Mouse (Mus musculus) limb, embryonic 14.5 days (tissue): Measurements from ENCODE around the gene Acsf2. TPM values are rescaled to one million over a fixed set of nuclear protein-coding genes. Genes with fewer than 3 reads are reported as not detected.

ENCODE experiments used
- ATAC-seq: fragments of 200-750 bp; cut with Nextera tagmentation; 2 replicates; pipeline ENCODE4 v1.8.0; 2017; ENCODE audit warnings: low read depth, moderate number of reproducible peaks, moderate TSS enrichment; ENCODE audit not compliant: low FRiP score
- DNase-seq: peaks from one replicate; pipeline ENCODE4 v3.0.0-alpha.2; 2015; ENCODE audit warnings: low spot score
- H3K27ac ChIP-seq: fragments of 300-500 bp; sonication (generic); replicated peaks from 2 replicates; pipeline ENCODE4 v1.5.1; 2014; ENCODE audit warnings: low read depth, mild to moderate bottlenecking, low read length, moderate library complexity, mixed read lengths
- H3K27me3 ChIP-seq: fragments of 300-500 bp; sonication (generic); 2 replicates; pipeline ENCODE4 v1.6.1; 2014; ENCODE audit warnings: low read length, mixed read lengths; ENCODE audit not compliant: control insufficient read depth, insufficient read depth
- H3K36me3 ChIP-seq: fragments of 300-500 bp; sonication (generic); 2 replicates; pipeline ENCODE4 v1.6.1; 2014; ENCODE audit warnings: mild to moderate bottlenecking, low read length, moderate library complexity, mixed read lengths; ENCODE audit not compliant: control insufficient read depth, insufficient read depth
- H3K4me1 ChIP-seq: fragments of 300-500 bp; sonication (generic); 2 replicates; pipeline ENCODE4 v1.6.1; 2014; ENCODE audit warnings: antibody characterized with exemption, low read length, mixed read lengths; ENCODE audit not compliant: control insufficient read depth, insufficient read depth
- H3K4me2 ChIP-seq: fragments of 300-500 bp; sonication (generic); replicated peaks from 2 replicates; pipeline ENCODE4 v1.6.1; 2014; ENCODE audit warnings: low read depth, mild to moderate bottlenecking, low read length, moderate library complexity; ENCODE audit not compliant: severe bottlenecking
- H3K4me3 ChIP-seq: fragments of 300-500 bp; sonication (generic); replicated peaks from 2 replicates; pipeline ENCODE4 v1.5.1; 2014; ENCODE audit warnings: low read length
- H3K9ac ChIP-seq: fragments of 300-500 bp; sonication (generic); 2 replicates; pipeline ENCODE4 v1.6.1; 2014; ENCODE audit warnings: mild to moderate bottlenecking, low read depth, low read length, moderate library complexity; ENCODE audit not compliant: severe bottlenecking
- H3K9me3 ChIP-seq: fragments of 300-500 bp; sonication (generic); 2 replicates; pipeline ENCODE4 v1.6.1; 2016; ENCODE audit warnings: low read length; ENCODE audit not compliant: control insufficient read depth
- POLR2A ChIP-seq: fragments of 200-500 bp; IDR thresholded peaks from 2 replicates; pipeline ENCODE4 v1.8.0; 2012; ENCODE audit warnings: inconsistent platforms, mild to moderate bottlenecking, moderate library complexity, borderline replicate concordance; ENCODE audit not compliant: insufficient read depth, insufficient read length; ENCODE audit errors: extremely low read depth
- WGBS: fragments of 180-500 bp; shearing (Covaris S2); extraction: QIAGEN DNeasy Blood & Tissue Kit; methylation state at CpG from one replicate; pipeline ENCODE4 v1.1.7; 2014; 5-methylcytosine and 5-hydroxymethylcytosine counted together
- polyA plus RNA-seq, 2 experiments: library from polyadenylated mRNA; depleted of rRNA in 1 of 2; stranded (reverse) in 1 of 2; unstranded in 1 of 2; fragments of >200 nt; fragmentation: Nextera tagmentation in 1 of 2; extraction: Ambion mirVana in 1 of 2; gene quantifications; 2 replicates each; pipeline versions ENCODE4 v1.2.1 to v1.2.3; 2012 to 2014

The Acsf2 gene
- polyA plus RNA-seq, 2 experiments: 9.5 to 36.3 TPM

DNA sequence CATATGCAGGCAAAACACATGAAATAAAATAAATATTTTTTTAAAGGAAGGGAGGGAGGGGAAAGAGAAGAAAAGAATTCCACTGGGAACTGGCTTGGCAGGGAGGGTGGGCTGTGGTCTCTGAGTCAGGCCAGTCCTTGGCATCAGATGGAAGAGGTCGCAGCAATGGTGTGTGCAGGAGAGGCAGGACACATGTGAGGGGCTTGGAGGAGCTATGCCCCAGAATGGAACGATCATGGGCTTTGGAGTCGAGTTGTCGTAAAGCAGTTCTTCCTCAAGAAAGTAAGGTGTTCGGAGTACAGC lies 51.3 kb downstream of the Acsf2 start:
- no peaks in the 10 kb centered on the region for H3K9me3 ChIP-seq
- 74% methylated on average over 5 of the region's 5 CpGs for WGBS
- TF ChIP-seq POLR2A: no peak
- no peak for DNase-seq
- H3K4me1 ChIP-seq: peaks cover 12% of the 10 kb centered on the region
- no peak for ATAC-seq
- no peak overlapping the region for H3K4me3 ChIP-seq
- no peaks in the 10 kb centered on the region for H3K36me3 ChIP-seq
- H3K4me2 ChIP-seq: no peak overlapping the region
- no peaks in the 10 kb centered on the region for H3K27me3 ChIP-seq
- H3K9ac ChIP-seq: no peak overlapping the region
- peak overlapping the region; percentile 33; the same call in 1 of the 2 replicates for H3K27ac ChIP-seq

DNA sequence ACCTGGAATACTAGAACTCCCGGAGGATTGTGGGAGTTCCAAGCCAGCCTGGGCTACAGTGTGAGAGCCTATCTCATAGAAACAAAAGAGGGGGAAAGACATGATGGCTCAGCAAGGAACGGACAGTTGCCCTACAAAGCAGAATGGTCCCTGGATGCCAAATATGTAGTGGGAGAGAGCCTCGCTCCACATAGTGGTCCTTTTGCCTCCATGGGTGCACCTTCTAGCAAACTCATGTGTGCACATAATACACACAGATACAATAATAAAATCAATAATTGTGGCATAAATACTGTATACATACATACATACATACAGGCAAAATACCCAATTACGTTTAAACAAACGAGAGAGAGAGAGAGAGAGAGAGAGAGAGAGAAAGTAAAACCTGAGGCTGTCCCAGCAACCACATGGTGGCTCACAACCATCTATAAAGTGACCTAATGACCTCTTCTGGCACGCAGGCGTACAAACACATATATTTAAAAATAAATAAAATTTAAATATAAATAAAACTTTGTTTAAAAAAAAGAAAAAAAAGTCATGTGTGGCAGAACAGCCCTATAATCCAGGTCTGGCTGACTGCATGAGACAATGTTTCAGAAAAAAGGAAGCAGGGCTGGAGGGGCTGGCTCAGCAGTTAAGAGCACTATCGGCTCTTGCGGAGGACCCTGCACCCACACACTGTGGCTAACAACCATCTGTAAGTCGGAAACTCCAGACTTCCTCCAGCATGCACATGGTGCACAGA lies 51.8 kb downstream of the Acsf2 start:
- no peak for TF ChIP-seq POLR2A
- 64% methylated on average over 10 of the region's 10 CpGs for WGBS
- Histone ChIP-seq H3K36me3 (no peaks in the 10 kb centered on the region), H3K9me3 (no peaks in the 10 kb centered on the region), H3K9ac (no peak overlapping the region), H3K4me1 (peaks cover 12% of the 10 kb centered on the region), H3K27ac (0 out of 2 replicates have a peak overlapping the region, but pooled peaks have one; percentile 10), H3K27me3 (no peaks in the 10 kb centered on the region), H3K4me3 (no peak overlapping the region), H3K4me2 (0 out of 2 replicates have a peak overlapping the region, but pooled peaks have one; percentile 78)
- ATAC-seq (no peak), DNase-seq (no peak)

DNA sequence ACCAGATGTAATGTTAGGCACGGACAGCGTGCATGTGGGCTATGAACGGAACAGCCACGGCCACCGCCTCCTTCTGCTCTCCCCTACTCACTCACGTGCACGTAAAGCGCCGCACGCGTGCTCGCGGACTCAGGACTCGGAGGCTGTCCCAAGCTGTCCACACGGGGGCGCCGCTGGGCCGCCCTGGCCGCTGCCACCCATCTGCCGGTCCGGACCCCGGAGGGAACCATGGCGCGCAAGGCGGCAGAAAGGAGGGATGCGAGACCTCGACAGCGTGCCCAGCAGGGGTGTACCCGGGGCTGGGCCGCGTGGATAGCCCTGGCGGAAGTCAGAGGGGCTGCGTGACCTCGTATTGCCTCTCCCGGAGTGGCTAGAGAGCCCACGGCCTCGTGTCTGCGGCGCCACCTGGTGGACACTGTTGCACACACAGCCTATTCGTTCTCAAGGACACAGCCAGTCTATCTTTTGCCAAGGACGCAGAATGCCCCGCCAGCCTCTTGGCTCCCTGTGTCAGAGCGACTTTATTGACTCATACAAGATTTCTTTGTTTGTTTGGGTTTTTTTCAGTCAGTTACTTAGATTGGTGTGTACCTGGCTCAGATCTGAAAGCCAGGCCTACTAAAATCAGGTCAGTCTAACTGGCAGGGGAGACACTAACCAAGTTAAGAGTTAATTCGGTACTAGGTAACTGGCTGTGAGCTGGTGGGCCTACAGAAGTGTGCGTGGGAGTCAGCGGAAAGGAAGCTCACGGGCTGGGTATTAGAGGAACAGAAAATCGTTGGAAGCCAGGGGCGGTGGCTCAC lies 52.6 kb downstream of the Acsf2 start, which contains the start of gene Rsad1:
Gene Rsad1 (minus strand): TSS at position 368 of the 803 bp plus-strand sequence.
- DNase-seq: peak; percentile 94
- Histone ChIP-seq H3K4me3 (peak within 1 kb of the TSS; percentile 57), H3K4me1 (peaks cover 12% of the 10 kb centered on the region), H3K27ac (peak within 1 kb of the TSS; percentile 79), H3K36me3 (no peaks in the 10 kb centered on the region), H3K9ac (peak within 1 kb of the TSS; percentile 66), H3K9me3 (no peaks in the 10 kb centered on the region), H3K4me2 (peak within 1 kb of the TSS; percentile 78), H3K27me3 (no peaks in the 10 kb centered on the region)
- 0 out of 2 replicates have a peak, but pooled peaks have one; percentile 41 for TF ChIP-seq POLR2A
- peak; percentile 89 for ATAC-seq
- WGBS: 5% methylated on average over 46 of the region's 49 CpGs

DNA sequence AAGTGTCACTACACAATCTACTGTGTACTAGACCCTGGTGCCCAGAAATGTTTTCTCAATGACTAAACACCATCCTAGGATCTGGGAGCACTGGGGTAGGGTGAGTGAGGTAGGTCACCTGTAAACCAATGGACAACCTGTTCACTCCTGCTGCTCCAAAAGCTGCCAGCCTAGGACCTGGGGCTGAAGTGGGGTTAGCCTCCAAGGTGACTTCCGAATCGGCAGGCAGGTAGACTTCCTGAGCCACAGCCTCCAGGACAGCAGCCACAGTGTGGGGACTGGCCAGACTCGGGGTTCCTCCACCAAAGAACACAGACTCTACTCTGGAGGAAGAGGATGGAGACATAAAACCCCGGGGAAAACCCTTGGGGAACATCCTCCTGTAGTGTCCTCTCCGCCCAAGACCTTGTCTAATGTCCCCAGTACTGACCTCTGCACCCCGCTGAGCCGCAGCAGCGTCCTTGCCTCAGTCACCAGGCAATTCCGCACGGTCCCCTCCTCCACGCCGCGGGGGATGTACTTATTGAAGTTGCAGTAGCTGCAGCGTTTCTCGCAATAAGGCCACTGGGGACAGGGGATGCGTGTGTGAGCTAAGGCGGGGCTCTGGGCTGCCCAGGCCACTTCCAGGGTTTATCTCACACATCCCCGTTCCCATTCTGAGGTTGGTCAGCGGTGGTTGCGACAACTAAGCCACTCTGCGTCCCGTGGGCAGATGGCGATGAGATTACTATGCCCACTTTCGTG lies 53.5 kb downstream of the Acsf2 start:
- DNase-seq: no peak
- Histone ChIP-seq H3K4me2 (peak overlapping the region; percentile 78), H3K27me3 (no peaks in the 10 kb centered on the region), H3K27ac (no peak overlapping the region), H3K4me3 (peak overlapping the region; percentile 57), H3K4me1 (peaks cover 17% of the 10 kb centered on the region), H3K9me3 (no peaks in the 10 kb centered on the region), H3K36me3 (0 out of 2 replicates have a peak, but pooled peaks cover 4% of the 10 kb centered on the region), H3K9ac (peak overlapping the region; percentile 66)
- TF ChIP-seq POLR2A: no peak
- WGBS: 11% methylated on average over 24 of the region's 24 CpGs
- no peak; the same call in 1 of the 2 replicates for ATAC-seq

DNA sequence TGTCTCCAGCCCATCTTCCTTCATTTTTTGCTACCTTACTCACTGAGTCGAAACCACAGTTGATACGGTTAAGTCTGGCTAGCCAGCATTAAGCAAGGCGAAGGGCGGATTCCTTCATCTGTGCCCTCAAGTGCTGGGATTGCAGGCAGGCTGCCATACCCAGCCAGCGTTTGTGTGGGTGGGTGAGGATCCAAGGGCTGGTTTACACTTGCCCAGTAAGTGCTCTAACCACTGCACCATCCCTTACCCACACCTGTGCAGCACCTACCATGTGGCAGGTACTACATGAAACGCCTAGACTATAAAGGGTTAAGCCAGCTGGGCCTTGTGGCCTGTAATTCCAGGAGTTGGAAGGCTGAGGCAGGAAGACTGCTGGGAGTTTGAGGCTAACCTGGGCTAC lies 54.4 kb downstream of the Acsf2 start:
- Histone ChIP-seq H3K27me3 (no peaks in the 10 kb centered on the region), H3K4me2 (no peak overlapping the region), H3K9ac (no peak overlapping the region), H3K4me1 (peaks cover 17% of the 10 kb centered on the region), H3K27ac (no peak overlapping the region), H3K9me3 (no peaks in the 10 kb centered on the region), H3K36me3 (peaks cover 9% of the 10 kb centered on the region; the same call in 1 of the 2 replicates), H3K4me3 (no peak overlapping the region)
- no peak for DNase-seq
- no peak for TF ChIP-seq POLR2A
- 90% methylated on average over 6 of the region's 6 CpGs for WGBS
- ATAC-seq: no peak
